Mouse (Mus musculus): ENCODE results near the gene Ticam1.

The Ticam1 gene

DNA sequence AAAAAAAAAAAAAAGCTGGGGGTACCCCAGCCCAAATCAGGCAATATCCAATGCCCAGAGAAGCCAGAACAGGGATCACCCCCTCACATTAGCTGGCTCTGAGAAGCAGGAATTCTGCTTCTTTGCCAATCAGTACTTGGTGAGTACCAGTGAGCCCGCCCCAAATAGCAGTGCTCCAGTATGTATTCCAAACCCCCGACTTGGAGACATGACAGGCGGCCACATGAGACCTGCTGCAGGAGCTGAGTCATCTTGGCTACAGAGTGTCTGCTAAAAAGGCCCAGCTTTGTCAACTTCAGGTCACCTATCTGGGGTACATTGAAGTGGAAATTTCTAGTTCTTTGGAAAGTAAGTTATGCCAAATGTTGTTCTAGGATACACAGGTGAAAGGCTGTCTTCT is 50.0 kb downstream of the Ticam1 start:
- DNase-seq (ENCODE audit: extremely low read depth, insufficient read length, low spot score): no peak

DNA sequence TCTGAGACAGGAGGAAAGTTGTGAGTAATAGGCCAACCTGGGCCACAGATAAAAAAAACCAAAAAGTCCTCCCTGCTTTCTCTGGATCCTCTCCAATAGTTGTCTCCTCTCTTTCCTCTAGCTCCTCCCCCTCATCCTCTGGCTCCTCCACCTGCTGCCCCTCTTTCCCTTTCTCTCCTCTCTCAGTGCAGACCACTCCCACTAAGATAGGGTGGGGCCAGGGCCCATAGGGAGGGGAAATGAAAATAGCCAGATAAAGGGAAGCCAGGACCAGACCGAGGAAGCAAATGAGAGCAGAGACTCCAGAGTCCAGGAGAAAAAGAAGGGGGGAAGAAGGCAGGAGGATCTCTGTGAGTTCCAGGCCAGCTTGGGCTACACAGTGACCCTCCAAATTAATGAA is 51.7 kb downstream of the Ticam1 start:
- DNase-seq (ENCODE audit: extremely low read depth, insufficient read length, low spot score): no peak

DNA sequence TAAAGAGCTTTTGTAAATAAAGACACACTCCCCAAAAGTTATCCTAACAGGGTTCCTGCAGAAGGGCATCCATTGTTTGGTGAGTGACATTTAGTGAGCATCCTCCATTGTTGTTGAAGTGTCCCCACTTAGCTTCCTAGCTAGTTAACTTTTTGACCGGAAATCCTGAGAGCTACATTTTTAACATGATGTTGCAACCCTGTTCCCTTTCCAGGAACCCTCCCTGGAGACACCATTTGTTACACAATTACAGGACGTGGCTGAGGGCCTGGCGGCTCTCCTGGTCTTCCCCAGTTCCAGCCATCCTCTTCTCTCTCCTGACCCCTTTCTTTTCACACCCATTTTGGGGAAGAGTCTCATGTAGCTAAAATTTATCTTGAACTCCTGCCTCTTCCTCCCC is 56.8 kb downstream of the Ticam1 start:
- no peak for DNase-seq (ENCODE audit: extremely low read depth, insufficient read length, low spot score)

Measured in 3134 (cell line).